Mouse (Mus musculus) bone marrow, adult 2 months (tissue): ENCODE results near the gene Gbp7.

Experiments
- CTCF ChIP-seq: fragments of 200-500 bp; IDR thresholded peaks from 2 replicates; pipeline ENCODE4 v1.5.1; 2011; ENCODE audit warnings: low read length, control low read depth; ENCODE audit not compliant: control insufficient read depth, insufficient read depth
- POLR2A ChIP-seq: fragments of 200-500 bp; IDR thresholded peaks from 2 replicates; pipeline ENCODE4 v1.6.1; 2011; ENCODE audit warnings: low read depth, mild to moderate bottlenecking, control low read depth, low read length, borderline replicate concordance; ENCODE audit not compliant: control insufficient read depth

- TF ChIP-seq CTCF (no peak), POLR2A (no peak)
Observed at GRCm38 (mm10) chr3:142587386-142587785, 57.2 kb downstream of the Gbp7 start.
